Mouse (Mus musculus) lung, postnatal 0 days (tissue): Measurements from ENCODE around the gene Ube2s. TPM values are rescaled to one million over a fixed set of nuclear protein-coding genes. Genes with fewer than 3 reads are reported as not detected.
A peak's percentile ranks its signal among the peaks of the same experiment; 100 is the strongest.

Experiments used
- ATAC-seq: fragments of 200-750 bp; cut with Nextera tagmentation; 2 replicates; pipeline ENCODE4 v1.8.0; 2017; ENCODE audit warnings: moderate library complexity
- DNase-seq: peaks from one replicate; pipeline ENCODE4 v3.0.0-alpha.2; 2016; ENCODE audit warnings: low spot score
- H3K27ac ChIP-seq: fragments of 300-500 bp; sonication (generic); 2 replicates; pipeline ENCODE4 v1.5.1; 2014; ENCODE audit warnings: antibody characterized with exemption, mild to moderate bottlenecking, low read length, mixed read lengths
- H3K27me3 ChIP-seq: fragments of 300-500 bp; sonication (generic); replicated peaks from 2 replicates; pipeline ENCODE4 v1.6.1; 2014; ENCODE audit warnings: low read length, mixed read lengths; ENCODE audit not compliant: insufficient read depth
- H3K36me3 ChIP-seq: fragments of 300-500 bp; sonication (generic); 2 replicates; pipeline ENCODE4 v1.6.1; 2014; ENCODE audit warnings: low read length, mixed read lengths; ENCODE audit not compliant: insufficient read depth
- H3K4me1 ChIP-seq: fragments of 300-500 bp; sonication (generic); 2 replicates; pipeline ENCODE4 v1.6.1; 2014; ENCODE audit warnings: antibody characterized with exemption, low read depth, low read length, mixed read lengths; ENCODE audit not compliant: insufficient read depth
- H3K4me2 ChIP-seq: fragments of 300-500 bp; sonication (generic); replicated peaks from 2 replicates; pipeline ENCODE4 v1.6.1; 2014; ENCODE audit warnings: low read depth, mild to moderate bottlenecking, low read length, moderate library complexity, mixed read lengths
- H3K4me3 ChIP-seq: fragments of 300-500 bp; sonication (generic); 2 replicates; pipeline ENCODE4 v1.5.1; 2014; ENCODE audit warnings: low read depth, low read length
- H3K9ac ChIP-seq: fragments of 300-500 bp; sonication (generic); replicated peaks from 2 replicates; pipeline ENCODE4 v1.6.1; 2014; ENCODE audit warnings: low read depth, mild to moderate bottlenecking
- H3K9me3 ChIP-seq: fragments of 300-500 bp; sonication (generic); 2 replicates; pipeline ENCODE4 v1.6.1; 2016; ENCODE audit warnings: low read length, mixed read lengths
- CTCF ChIP-seq: IDR thresholded peaks from 2 replicates; pipeline ENCODE4 v1.5.1; 2016; ENCODE audit warnings: antibody characterized with exemption, mild to moderate bottlenecking
- EP300 ChIP-seq: IDR thresholded peaks from 2 replicates; pipeline ENCODE4 v1.6.1; 2016; ENCODE audit warnings: antibody characterized with exemption, mild to moderate bottlenecking, control low read depth
- WGBS: fragments of 180-500 bp; shearing (Covaris S2); extraction: QIAGEN DNeasy Blood & Tissue Kit; methylation state at CpG from one replicate; pipeline ENCODE4 v1.1.7; 2014; 5-methylcytosine and 5-hydroxymethylcytosine counted together
- polyA plus RNA-seq: library from polyadenylated mRNA; unstranded; fragments of >200 nt; fragmentation: Nextera tagmentation; extraction: Ambion mirVana; gene quantifications from 2 replicates; pipeline ENCODE4 v1.2.1, GENCODE M21; 2015

Ube2s gene
- polyA plus RNA-seq, 1 experiment from 2014 or later: 162 TPM

- H3K9me3 ChIP-seq: no peaks in the 10 kb centered on the region
- peaks cover 13% of the 10 kb centered on the region; the same call in 1 of the 2 replicates for H3K4me1 ChIP-seq
- H3K4me3 ChIP-seq: peak within 1 kb of the TSS; percentile 36
- peak within 1 kb of the TSS; percentile 50 for H3K4me2 ChIP-seq
- H3K9ac ChIP-seq: no peak within 1 kb of the TSS
- H3K27me3 ChIP-seq: no peaks in the 10 kb centered on the region
- H3K27ac ChIP-seq: peak within 1 kb of the TSS; percentile 38; the same call in 1 of the 2 replicates
- TF ChIP-seq CTCF: peak; percentile 17; the same call in 1 of the 2 replicates
- no peak for TF ChIP-seq EP300
- H3K36me3 ChIP-seq: no peaks in the 10 kb centered on the region
- WGBS: 4% methylated on average over 21 of the region's 24 CpGs
- ATAC-seq (peak; percentile 94), DNase-seq (peak; percentile 94)
Measured at GRCm38 (mm10) chr7:4752821-4753570, 59.4 kb downstream of the Ube2s start, which contains the start of gene Cox6b2. TSS of gene Cox6b2 (minus strand) at chr7:4753094.

GRCm38 (mm10) chr7:4751971-4752820 is 60.2 kb downstream of the Ube2s start:
- peak; percentile 84 for ATAC-seq
- Histone ChIP-seq H3K4me3 (peak overlapping the region; percentile 36), H3K27me3 (no peaks in the 10 kb centered on the region), H3K9ac (no peak overlapping the region), H3K9me3 (no peaks in the 10 kb centered on the region), H3K36me3 (no peaks in the 10 kb centered on the region), H3K4me1 (peaks cover 13% of the 10 kb centered on the region; the same call in 1 of the 2 replicates), H3K27ac (no peak overlapping the region), H3K4me2 (peak overlapping the region; percentile 50)
- peak; percentile 53 for DNase-seq
- WGBS: 3% methylated on average over 30 of the region's 30 CpGs
- TF ChIP-seq CTCF (no peak), EP300 (no peak)

GRCm38 (mm10) chr7:4749169-4749568 is 63.2 kb downstream of the Ube2s start:
- H3K4me3 ChIP-seq: no peak overlapping the region
- H3K4me2 ChIP-seq: no peak overlapping the region
- no peaks in the 10 kb centered on the region; the same call in 1 of the 2 replicates for H3K36me3 ChIP-seq
- WGBS: 72% methylated on average over 2 of the region's 2 CpGs
- TF ChIP-seq CTCF: no peak
- no peak for TF ChIP-seq EP300
- no peak overlapping the region for H3K27ac ChIP-seq
- H3K4me1 ChIP-seq: peaks cover 13% of the 10 kb centered on the region; the same call in 1 of the 2 replicates
- H3K9me3 ChIP-seq: no peaks in the 10 kb centered on the region
- H3K9ac ChIP-seq: no peak overlapping the region
- no peak for ATAC-seq
- no peaks in the 10 kb centered on the region for H3K27me3 ChIP-seq
- no peak for DNase-seq

- 70% methylated on average over 4 of the region's 4 CpGs for WGBS
- no peak overlapping the region for H3K9ac ChIP-seq
- H3K4me2 ChIP-seq: no peak overlapping the region
- H3K9me3 ChIP-seq: no peaks in the 10 kb centered on the region
- TF ChIP-seq EP300 (no peak), CTCF (no peak)
- peaks cover 12% of the 10 kb centered on the region; the same call in 1 of the 2 replicates for H3K4me1 ChIP-seq
- DNase-seq (peak; percentile 46), ATAC-seq (no peak)
- H3K4me3 ChIP-seq: no peak overlapping the region
- no peaks in the 10 kb centered on the region; the same call in 1 of the 2 replicates for H3K36me3 ChIP-seq
- no peaks in the 10 kb centered on the region for H3K27me3 ChIP-seq
- no peak overlapping the region for H3K27ac ChIP-seq
Measured at GRCm38 (mm10) chr7:4748321-4748720, 64.1 kb downstream of the Ube2s start.

- ATAC-seq (no peak), DNase-seq (no peak)
- no peak for TF ChIP-seq CTCF
- no peak for TF ChIP-seq EP300
- Histone ChIP-seq H3K27me3 (no peaks in the 10 kb centered on the region), H3K9ac (no peak overlapping the region), H3K36me3 (no peaks in the 10 kb centered on the region; the same call in 1 of the 2 replicates), H3K4me1 (peaks cover 6% of the 10 kb centered on the region; the same call in 1 of the 2 replicates), H3K4me2 (no peak overlapping the region), H3K27ac (no peak overlapping the region), H3K9me3 (no peaks in the 10 kb centered on the region), H3K4me3 (no peak overlapping the region)
- WGBS: 67% methylated on average over 9 of the region's 9 CpGs
Measured at GRCm38 (mm10) chr7:4747156-4747899, 65.1 kb downstream of the Ube2s start.
